Mouse (Mus musculus) heart, postnatal 0 days (tissue): ENCODE data around the gene Pfdn6. TPM values are rescaled to one million over a fixed set of nuclear protein-coding genes. Genes with fewer than 3 reads are reported as not detected.

Experiments
- ATAC-seq: fragments of 200-750 bp; cut with Nextera tagmentation; 2 replicates; pipeline ENCODE4 v1.8.0; 2017; ENCODE audit warnings: low read depth, moderate number of reproducible peaks, moderate library complexity; ENCODE audit not compliant: insufficient read depth
- DNase-seq: peaks from one replicate; pipeline ENCODE4 v3.0.0-alpha.2; 2016; ENCODE audit warnings: low spot score
- H3K27ac ChIP-seq: fragments of 300-500 bp; sonication (generic); 2 replicates; pipeline ENCODE4 v1.5.1; 2014; ENCODE audit warnings: low read depth, mild to moderate bottlenecking
- H3K27me3 ChIP-seq: fragments of 300-500 bp; sonication (generic); 2 replicates; pipeline ENCODE4 v1.6.1; 2014; ENCODE audit warnings: low read length, mixed read lengths; ENCODE audit not compliant: control insufficient read depth, insufficient read depth
- H3K36me3 ChIP-seq: fragments of 300-500 bp; sonication (generic); replicated peaks from 2 replicates; pipeline ENCODE4 v1.6.1; 2014; ENCODE audit warnings: low read length, mixed read lengths; ENCODE audit not compliant: control insufficient read depth, insufficient read depth
- H3K4me1 ChIP-seq: fragments of 300-500 bp; sonication (generic); 2 replicates; pipeline ENCODE4 v1.6.1; 2014; ENCODE audit warnings: antibody characterized with exemption; ENCODE audit not compliant: control insufficient read depth, insufficient read depth
- H3K4me2 ChIP-seq: fragments of 300-500 bp; sonication (generic); 2 replicates; pipeline ENCODE4 v1.6.1; 2014; ENCODE audit warnings: low read depth, mild to moderate bottlenecking, low read length, moderate library complexity
- H3K4me3 ChIP-seq: fragments of 300-500 bp; sonication (generic); 2 replicates; pipeline ENCODE4 v1.5.1; 2014; ENCODE audit warnings: low read depth, low read length
- H3K9ac ChIP-seq: fragments of 300-500 bp; sonication (generic); replicated peaks from 2 replicates; pipeline ENCODE4 v1.6.1; 2014; ENCODE audit warnings: low read depth, low read length, mixed read lengths
- H3K9me3 ChIP-seq: fragments of 300-500 bp; sonication (generic); replicated peaks from 2 replicates; pipeline ENCODE4 v1.6.1; 2016; ENCODE audit warnings: low read length; ENCODE audit not compliant: control insufficient read depth
- CTCF ChIP-seq: IDR thresholded peaks from 2 replicates; pipeline ENCODE4 v1.5.1; 2016; ENCODE audit warnings: antibody characterized with exemption, control low read depth, low read depth
- EP300 ChIP-seq: IDR thresholded peaks from 2 replicates; pipeline ENCODE4 v1.6.1; 2016; ENCODE audit warnings: antibody characterized with exemption, low read depth
- WGBS: fragments of 180-500 bp; shearing (Covaris S2); extraction: QIAGEN DNeasy Blood & Tissue Kit; methylation state at CpG from one replicate; pipeline ENCODE4 v1.1.7; 2014; 5-methylcytosine and 5-hydroxymethylcytosine counted together
- polyA plus RNA-seq: library from polyadenylated mRNA; unstranded; fragments of >200 nt; fragmentation: Nextera tagmentation; extraction: Ambion mirVana; gene quantifications from 2 replicates; pipeline ENCODE4 v1.2.1, GENCODE M21; 2015
- total RNA-seq: library from RNA; depleted of rRNA; stranded (reverse); fragments of >200 nt; gene quantifications from 2 replicates; pipeline ENCODE4 v1.2.3, GENCODE M21; 2014; ENCODE audit warnings: low replicate concordance

Pfdn6 gene
- total and polyA plus RNA-seq, 2 experiments from 2014 or later = 77.4 to 123 TPM

DNA sequence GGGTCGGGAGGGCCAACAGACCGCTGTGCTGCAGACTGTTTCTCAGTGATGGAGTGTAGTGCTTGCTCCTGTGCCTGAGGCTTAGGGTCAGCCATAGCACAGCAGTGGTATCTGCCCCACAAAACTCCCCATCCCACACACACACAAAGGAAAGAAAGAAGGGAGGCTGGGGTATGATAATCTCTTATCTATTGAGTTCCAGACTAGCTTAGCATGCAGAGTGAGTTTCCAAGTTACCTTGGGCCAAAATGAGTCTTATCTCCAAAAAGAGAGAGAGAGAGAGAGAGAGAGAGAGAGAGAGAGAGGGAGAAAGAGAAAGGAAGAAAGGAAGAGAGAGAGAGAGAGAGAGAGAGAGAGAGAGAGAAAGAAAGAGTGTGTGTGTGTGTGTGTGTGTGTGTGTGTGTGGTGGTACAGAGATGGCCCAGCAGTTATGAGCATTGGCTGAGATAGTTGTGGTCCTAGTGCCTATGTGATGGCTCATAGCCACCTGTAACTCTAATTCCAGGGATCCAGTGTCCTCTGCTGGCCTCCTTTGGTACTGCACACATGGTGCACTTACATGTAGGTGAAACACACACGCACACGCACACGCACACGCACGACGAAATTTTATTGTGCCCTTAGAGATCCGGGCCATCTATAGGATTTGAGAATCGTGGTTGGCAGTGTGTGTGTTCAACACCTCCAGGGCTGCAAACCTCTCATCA is 15.4 kb downstream of the Pfdn6 start:
- no peak for TF ChIP-seq EP300
- TF ChIP-seq CTCF = peak; percentile 41
- no peak for DNase-seq
- 76% methylated on average over 10 of the region's 10 CpGs for WGBS

DNA sequence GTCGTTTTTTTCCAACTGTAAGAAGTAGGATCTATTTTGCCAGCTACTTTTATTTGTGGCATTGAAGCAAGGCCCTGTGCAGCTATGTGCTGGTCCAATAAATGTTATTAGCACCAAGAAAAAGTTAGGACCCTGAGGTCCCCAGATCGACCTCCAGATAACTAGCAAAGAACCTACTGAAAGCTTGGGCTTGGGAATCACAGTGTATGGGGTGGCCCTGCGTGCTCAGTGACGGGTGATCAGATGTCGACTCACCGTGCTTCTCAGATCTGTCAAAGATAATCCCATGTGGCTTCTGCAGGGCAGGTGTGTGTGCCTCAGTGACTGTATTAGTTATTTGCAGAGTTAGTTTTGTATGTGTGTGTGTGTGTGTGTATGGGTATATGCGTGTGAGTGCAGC is 18.8 kb downstream of the Pfdn6 start:
- no peak for TF ChIP-seq CTCF
- peaks cover 5% of the 10 kb centered on the region; the same call in 1 of the 2 replicates for H3K4me1 ChIP-seq
- 82% methylated on average over 7 of the region's 7 CpGs for WGBS
- H3K27me3 ChIP-seq = no peaks in the 10 kb centered on the region
- no peak overlapping the region for H3K27ac ChIP-seq
- ATAC-seq (no peak), DNase-seq (no peak)
- H3K4me2 ChIP-seq = no peak overlapping the region
- H3K9ac ChIP-seq = no peak overlapping the region
- no peaks in the 10 kb centered on the region for H3K9me3 ChIP-seq
- no peak overlapping the region for H3K4me3 ChIP-seq
- H3K36me3 ChIP-seq = 0 out of 2 replicates have a peak, but pooled peaks cover 9% of the 10 kb centered on the region

More for the DNA sequence above, 15.4 kb downstream of the Pfdn6 start:
- Histone ChIP-seq H3K4me2 (no peak overlapping the region), H3K27ac (no peak overlapping the region), H3K9me3 (no peaks in the 10 kb centered on the region), H3K9ac (no peak overlapping the region), H3K4me1 (no peaks in the 10 kb centered on the region), H3K4me3 (no peak overlapping the region), H3K36me3 (0 out of 2 replicates have a peak, but pooled peaks cover 15% of the 10 kb centered on the region), H3K27me3 (no peaks in the 10 kb centered on the region)
- ATAC-seq = no peak

DNA sequence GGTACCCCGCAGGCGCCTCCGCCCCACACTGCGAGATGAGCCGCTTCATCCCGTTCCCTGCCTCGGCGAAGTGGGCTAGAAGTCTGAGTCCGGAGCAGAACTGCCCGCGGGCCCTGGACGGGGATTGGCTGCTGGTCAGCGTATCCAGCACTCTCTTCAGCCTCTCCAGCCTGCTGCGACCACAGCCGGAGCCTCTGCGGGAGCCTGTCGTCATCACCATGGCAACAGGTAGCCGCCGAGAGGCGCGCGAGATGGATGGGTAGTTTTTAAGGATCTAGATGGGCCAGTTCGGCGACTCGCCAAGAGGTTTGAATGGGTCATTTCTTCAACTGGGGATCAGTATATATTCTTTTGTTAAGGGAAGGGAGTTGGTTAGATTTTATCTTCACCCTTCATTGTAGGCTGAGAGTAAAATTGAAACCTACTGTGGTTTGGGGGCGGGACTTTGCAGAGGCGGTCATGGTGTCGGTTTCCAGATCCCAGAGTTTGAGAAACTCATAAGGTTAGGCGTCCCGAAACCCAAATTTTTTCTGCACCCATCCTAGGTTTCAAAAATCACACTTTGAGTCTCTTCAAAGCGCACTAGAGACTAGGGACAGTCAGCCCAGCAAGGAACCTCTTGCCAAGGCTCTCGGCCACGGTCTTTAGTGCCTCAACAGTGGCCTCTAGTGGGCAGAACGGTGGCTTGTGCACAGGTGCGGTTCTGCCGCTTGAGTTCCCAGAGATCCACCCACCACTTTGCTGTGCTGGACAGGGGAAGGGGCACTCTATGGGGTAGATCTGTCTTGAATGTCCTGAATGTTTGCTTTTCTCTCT is 19.7 kb downstream of the Pfdn6 start:
- 1% methylated on average over 36 of the region's 36 CpGs for WGBS
- Histone ChIP-seq H3K27me3 (no peaks in the 10 kb centered on the region), H3K27ac (peak overlapping the region; percentile 73), H3K9me3 (no peaks in the 10 kb centered on the region), H3K4me3 (peak overlapping the region; percentile 66), H3K9ac (peak overlapping the region; percentile 59), H3K36me3 (0 out of 2 replicates have a peak, but pooled peaks cover 3% of the 10 kb centered on the region), H3K4me2 (peak overlapping the region; percentile 94), H3K4me1 (peaks cover 5% of the 10 kb centered on the region; the same call in 1 of the 2 replicates)
- DNase-seq = peak; percentile 70
- ATAC-seq = peak; percentile 12; the same call in 1 of the 2 replicates
- TF ChIP-seq CTCF = peak; percentile 85
- TF ChIP-seq EP300 = no peak

DNA sequence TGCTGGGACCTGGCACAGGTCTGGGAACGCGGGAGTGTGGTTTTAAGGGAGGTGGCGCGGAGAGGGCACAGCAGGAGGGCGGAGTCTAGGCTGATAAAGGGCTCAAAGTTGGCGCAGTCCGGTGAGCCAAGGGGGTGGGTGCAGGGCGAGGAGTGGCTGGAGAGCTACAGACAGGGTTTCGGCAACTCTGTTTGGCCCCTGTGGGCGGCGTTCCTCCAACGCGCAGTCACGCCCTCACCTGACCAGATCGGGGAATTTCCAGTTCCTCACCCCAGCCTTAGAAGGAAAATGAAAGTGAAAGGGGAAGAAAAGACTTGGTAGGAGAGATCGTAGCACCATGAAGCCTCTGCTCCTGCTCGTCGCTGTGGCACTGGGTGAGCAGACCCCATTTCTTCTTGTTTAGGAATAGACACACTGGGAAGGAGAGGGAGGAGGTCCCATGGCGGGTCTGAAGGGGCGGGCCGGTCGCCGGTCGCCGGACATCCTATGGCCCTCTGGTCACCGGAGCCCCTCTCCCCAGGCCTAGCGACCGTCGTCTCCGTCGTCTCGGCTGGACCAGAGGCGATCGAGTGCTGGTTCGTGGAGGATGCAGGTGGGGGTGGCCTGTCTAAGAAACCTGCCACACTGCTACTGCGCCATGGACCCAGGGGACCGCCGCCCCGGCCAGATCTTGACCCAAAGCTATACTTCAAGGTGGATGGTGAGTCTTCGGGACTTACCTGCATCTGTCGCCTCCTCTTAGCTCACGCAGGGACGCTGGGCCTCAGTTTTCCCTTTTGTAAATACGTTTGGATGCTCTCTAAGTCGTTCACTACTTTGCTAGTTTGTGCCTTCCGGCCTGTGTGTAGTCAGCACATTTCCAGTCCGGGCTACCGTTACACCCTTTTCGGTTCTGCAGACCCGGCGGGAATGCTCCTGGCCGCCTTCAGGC is 20.5 kb downstream of the Pfdn6 start:
- Histone ChIP-seq H3K27ac (peak overlapping the region; percentile 73), H3K4me2 (peak overlapping the region; percentile 94), H3K4me1 (peaks cover 5% of the 10 kb centered on the region; the same call in 1 of the 2 replicates), H3K4me3 (peak overlapping the region; percentile 66), H3K36me3 (peaks cover 9% of the 10 kb centered on the region), H3K27me3 (no peaks in the 10 kb centered on the region), H3K9ac (peak overlapping the region; percentile 59), H3K9me3 (no peaks in the 10 kb centered on the region)
- peak; percentile 42 for ATAC-seq
- DNase-seq = peak; percentile 86
- 0% methylated on average over 52 of the region's 52 CpGs for WGBS
- TF ChIP-seq CTCF (peak; percentile 24; the same call in 1 of the 2 replicates), EP300 (no peak)
